Mouse (Mus musculus) ovary, postnatal 36 days (tissue): ENCODE results near the gene Gm10638.

ENCODE experiments used
- DNase-seq: peaks from one replicate; pipeline ENCODE4 v3.0.0; 2022; ENCODE audit warnings: low spot score, mixed read lengths

The Gm10638 gene

GRCm38 (mm10) chr8:86789576-86789975 is 44.1 kb downstream of the Gm10638 start:
- no peak for DNase-seq

- DNase-seq, result no peak
These were observed 46.0 kb downstream of the Gm10638 start for GRCm38 (mm10) chr8:86791542-86791941.

GRCm38 (mm10) chr8:86794716-86795115 is 49.2 kb downstream of the Gm10638 start:
- DNase-seq, result no peak
